Mouse (Mus musculus): Measurements from ENCODE around the gene B3galt6.

The B3galt6 gene

GRCm38 (mm10) chr4:155992241-155992905 is at the start of gene B3galt6, which contains the start of gene Sdf4:
TSS of gene B3galt6 (minus strand) at chr4:155992649.
TSS of gene Sdf4 (plus strand) at chr4:155992872.
- peak; percentile 93 for DNase-seq

DNA sequence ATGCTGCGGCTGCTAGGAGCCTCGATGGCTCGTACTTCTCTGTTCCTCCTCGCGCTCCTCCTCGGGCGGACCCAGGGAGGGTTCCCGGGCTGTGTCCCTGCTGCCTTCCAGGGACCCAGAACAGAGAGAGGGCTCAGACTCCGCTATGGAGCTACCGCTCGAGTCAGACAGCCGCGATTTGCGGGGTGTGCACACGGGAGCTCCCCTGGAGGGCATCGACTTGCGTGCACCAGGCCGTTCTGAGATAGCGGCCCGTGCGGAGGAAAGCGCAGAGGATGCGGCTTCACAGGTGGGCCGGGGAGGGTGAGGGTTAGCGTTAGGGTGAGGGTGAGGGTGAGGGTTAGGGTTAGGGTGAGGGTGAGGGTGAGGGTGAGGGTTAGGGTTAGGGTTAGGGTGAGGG is 42.5 kb upstream of the B3galt6 start:
- peak; percentile 17 for DNase-seq

DNA sequence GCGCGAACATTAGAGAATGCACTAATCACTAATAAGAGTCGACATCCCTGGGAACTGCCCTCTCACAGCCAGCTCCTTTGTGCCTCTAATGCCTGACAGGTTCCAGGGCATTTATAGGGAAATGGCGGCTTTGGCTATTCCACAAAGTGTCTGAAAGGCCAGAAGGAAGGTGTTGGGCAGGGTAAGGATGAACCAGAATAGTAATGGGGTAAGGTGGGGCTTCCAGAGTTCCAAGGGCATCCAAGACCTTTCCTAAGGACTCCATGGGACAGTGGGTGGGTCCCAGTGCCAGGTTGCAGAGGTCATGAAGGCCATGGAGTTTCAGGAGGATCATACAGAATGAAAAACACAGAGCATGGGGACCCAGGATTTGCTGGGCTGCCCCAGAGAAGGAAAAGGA is 41.9 kb upstream of the B3galt6 start:
- DNase-seq: no peak

GRCm38 (mm10) chr4:156033476-156034119 is 41.1 kb upstream of the B3galt6 start:
- peak; percentile 75 for DNase-seq

GRCm38 (mm10) chr4:156032856-156033255 is 40.4 kb upstream of the B3galt6 start:
- peak; percentile 7 for DNase-seq

DNA sequence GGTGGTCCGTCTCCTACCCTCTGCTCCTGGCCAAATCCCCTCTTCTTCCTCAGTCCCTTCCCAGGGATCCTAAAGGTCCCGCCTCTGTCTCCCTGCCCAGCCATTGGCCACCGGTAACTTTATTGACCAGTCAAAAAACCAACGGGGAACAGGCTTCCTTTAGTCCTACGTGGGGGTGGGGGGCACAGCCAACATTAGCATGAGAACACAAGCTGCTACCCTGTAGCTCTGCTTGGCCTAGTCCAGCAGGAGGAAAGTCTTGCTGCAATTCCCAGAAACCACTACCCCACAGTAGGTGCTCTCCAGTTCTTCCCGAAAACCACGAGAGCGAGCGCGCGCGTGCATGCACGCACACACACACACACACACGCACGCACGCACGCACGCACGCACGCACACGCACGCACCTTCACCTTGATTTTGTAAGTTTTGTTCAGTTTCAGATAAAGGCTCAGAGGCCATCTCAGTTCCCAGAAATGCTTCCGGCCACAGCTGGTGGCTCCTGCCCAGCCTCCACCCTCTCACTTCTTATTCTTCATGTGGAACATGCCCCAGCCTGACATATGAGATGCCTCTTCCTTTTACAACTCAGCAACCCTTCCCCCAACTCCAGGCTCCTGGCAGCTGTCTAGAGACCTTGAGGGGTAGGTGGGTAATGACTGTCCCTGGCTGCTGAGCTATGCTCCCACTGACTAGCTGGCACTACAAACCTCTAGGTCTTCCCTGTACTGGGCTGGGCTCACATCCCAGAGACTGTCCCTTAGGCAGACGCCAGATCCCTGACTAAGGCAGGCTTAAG is 39.3 kb upstream of the B3galt6 start:
- DNase-seq: peak; percentile 93

GRCm38 (mm10) chr4:156031255-156031592 is 38.8 kb upstream of the B3galt6 start:
- DNase-seq: no peak

GRCm38 (mm10) chr4:156030651-156031118 is 38.2 kb upstream of the B3galt6 start:
- DNase-seq: peak; percentile 6

GRCm38 (mm10) chr4:156028580-156028979 is 36.1 kb upstream of the B3galt6 start:
- DNase-seq: no peak

GRCm38 (mm10) chr4:156026013-156026412 is 33.6 kb upstream of the B3galt6 start, which contains the start of gene Tnfrsf18:
TSS of gene Tnfrsf18 (plus strand) at chr4:156026164.
- DNase-seq: no peak

DNA sequence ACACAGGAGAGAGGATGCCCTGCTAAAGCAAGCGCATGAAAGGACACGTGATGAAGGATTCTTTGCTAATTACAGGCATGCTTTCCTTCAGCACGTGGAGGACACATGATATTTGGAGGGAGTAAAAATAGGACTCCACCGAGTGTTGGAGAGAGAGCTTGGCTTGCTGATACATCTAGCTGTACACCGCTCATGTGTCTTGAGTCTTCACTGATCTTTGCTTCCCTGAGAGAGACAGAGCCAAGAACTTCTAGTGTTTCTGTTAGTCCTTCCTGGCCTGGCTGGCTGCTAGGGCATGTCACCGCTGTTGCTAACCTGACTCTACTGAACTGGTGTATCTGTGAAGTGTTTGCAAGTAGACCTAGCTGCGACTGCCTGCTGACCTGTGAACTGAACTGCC is 31.7 kb upstream of the B3galt6 start:
- no peak for DNase-seq

- DNase-seq: no peak
Observed at GRCm38 (mm10) chr4:156023520-156023919, 31.1 kb upstream of the B3galt6 start.

- no peak for DNase-seq
Observed at GRCm38 (mm10) chr4:156021942-156022419, 29.5 kb upstream of the B3galt6 start.

- no peak for DNase-seq
Observed at GRCm38 (mm10) chr4:156021381-156021780, 28.9 kb upstream of the B3galt6 start.

DNA sequence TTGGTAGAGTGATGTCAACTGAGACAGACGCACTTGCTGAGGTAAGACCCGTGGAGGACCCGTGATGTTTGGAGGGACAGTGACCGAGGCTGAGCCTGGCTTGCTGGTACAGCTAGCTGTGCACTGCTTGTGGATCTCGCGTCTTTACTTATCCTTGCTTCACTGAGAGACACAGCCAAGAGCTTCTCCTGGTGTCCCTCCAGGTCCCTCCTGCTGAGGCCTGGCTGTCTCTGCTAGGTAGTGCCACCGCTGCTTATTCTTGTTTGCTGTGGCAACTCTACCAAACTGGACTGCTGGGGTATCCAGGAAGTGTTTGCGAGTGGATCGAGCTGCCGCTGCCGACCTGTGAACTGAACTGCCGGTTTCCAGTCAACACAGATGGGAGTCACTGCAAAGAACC is 27.3 kb upstream of the B3galt6 start:
- no peak for DNase-seq

GRCm38 (mm10) chr4:156014436-156014835 is 22.0 kb upstream of the B3galt6 start:
- DNase-seq: no peak

DNA sequence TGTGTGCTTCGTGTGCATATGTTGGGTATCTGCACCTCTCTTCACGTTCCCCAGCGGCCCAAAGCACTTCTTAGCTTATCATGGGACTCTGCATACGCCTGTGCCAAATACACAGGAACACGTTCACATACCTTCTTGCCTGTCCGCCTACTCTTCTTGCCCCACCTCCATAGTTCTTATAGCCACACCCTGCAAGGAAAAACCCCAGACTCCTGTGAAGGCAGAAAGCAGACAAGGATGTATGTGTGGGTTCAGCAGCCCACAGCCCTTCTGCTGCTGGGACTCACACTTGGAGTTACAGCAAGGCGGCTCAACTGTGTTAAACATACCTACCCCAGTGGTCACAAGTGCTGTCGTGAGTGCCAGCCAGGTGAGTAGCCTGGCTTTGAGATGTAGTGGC is 21.2 kb upstream of the B3galt6 start, which contains the start of gene Tnfrsf4:
Gene Tnfrsf4, plus strand, starts transcription at position 207 of the 400 bp plus-strand sequence.
- no peak for DNase-seq

- no peak for DNase-seq
Observed at GRCm38 (mm10) chr4:156008369-156008768, 15.9 kb upstream of the B3galt6 start.

GRCm38 (mm10) chr4:156004109-156004508 is 11.7 kb upstream of the B3galt6 start:
- DNase-seq: no peak

DNA sequence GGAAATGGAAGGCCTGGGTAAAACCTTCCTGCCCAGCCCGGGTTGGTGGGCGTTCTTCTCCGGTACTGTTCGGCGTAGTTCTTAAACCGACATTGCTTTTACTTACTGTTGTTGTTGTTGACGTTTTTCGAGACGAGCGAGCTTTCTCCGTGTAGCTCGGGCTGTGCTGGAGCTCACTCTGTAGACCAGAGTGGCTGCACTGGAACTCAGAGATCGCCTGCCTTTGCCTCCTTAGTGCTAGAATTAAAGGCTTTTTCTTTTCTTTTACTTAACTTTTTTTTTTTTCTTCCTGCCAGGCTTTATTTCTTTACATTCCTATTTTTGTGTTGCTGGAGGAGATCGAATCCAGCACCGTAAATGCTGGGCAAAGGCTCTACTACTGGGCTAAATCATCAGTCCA is 1.2 kb upstream of the B3galt6 start:
- DNase-seq: no peak

- peak; percentile 97 for DNase-seq
Observed at GRCm38 (mm10) chr4:155992906-155993547, 578 bp upstream of the B3galt6 start.

DNA sequence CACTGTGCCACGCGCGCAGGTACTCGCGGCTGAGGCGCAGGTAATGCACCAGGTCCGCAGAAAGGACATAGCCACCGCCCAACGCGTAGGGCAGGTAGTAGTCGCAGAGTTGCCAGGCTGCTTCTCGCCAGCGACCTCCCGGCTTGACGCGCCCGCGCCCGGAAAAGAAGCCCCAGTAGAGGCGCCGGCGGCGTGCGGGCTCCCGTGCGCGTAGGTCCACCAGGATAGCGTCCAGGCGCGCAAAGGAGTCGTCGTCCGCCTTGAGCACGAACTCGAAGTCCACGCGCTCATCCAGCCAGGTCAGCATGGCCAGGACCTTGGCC is 580 bp downstream of the B3galt6 start:
- DNase-seq: no peak
